11 mouse cellular contexts compared by ENCODE assay signal in genomic region chr16:4940311-4940850, GRCm38 (mm10). TPM values are rescaled to one million over a fixed set of nuclear protein-coding genes. Genes with fewer than 3 reads are reported as not detected.
A peak's percentile ranks its signal among the peaks of the same experiment; 100 is the strongest.
DNase-seq lines count a peak whose midpoint lies in the region; ATAC-seq and TF ChIP-seq lines count a peak whose summit lies in the region.
"Had no signal": no experiment of that assay in that cellular context is flagged by ENCODE, and none has a peak within 500 bp of the region (broad histone marks: within the 10 kb centered on the region; RNA-seq: fewer than 3 reads in every experiment).

No protein-coding gene starts in this region.

- 90% methylated on average over 10 of the region's 10 CpGs for WGBS in kidney, embryonic 15.5 days
- WGBS in embryonic facial prominence, embryonic 13.5 days: 90% methylated on average over 10 of the region's 10 CpGs
- 87% methylated on average over 10 of the region's 10 CpGs for WGBS in limb, embryonic 14.5 days

- TF ChIP-seq POLR2A in limb, embryonic 14.5 days (IDR thresholded peaks at IDR 0.05; ENCODE audit: borderline replicate concordance, extremely low read depth, insufficient read depth, insufficient read length): no peak

- H3K4me3 ChIP-seq in kidney, embryonic 15.5 days (replicated peaks): peak overlapping the region; percentile 97
- peak overlapping the region; percentile 88; the same call in 1 of the 2 replicates for H3K4me3 ChIP-seq in brown adipose tissue, adult 24 weeks (ENCODE audit: insufficient read depth, low read depth, low read length)
- H3K4me3 ChIP-seq in embryonic facial prominence, embryonic 13.5 days: peak overlapping the region; percentile 94
- peak overlapping the region; percentile 82; the same call in 1 of the 2 replicates for H3K4me3 ChIP-seq in limb, embryonic 14.5 days (replicated peaks; ENCODE audit: low read length)

- H3K4me2 ChIP-seq in kidney, embryonic 15.5 days: peak overlapping the region; percentile 87; the same call in 1 of the 2 replicates
- peak overlapping the region; percentile 89 for H3K4me2 ChIP-seq in embryonic facial prominence, embryonic 13.5 days
- H3K4me2 ChIP-seq in limb, embryonic 14.5 days (replicated peaks; ENCODE audit: low read depth, low read length, severe bottlenecking): no peak overlapping the region

- H3K4me1 ChIP-seq in kidney, embryonic 15.5 days: peaks cover 22% of the 10 kb centered on the region
- H3K4me1 ChIP-seq in brown adipose tissue, adult 24 weeks (ENCODE audit: control insufficient read depth, insufficient read depth, insufficient read length, low read length): peaks cover 15% of the 10 kb centered on the region
- H3K4me1 ChIP-seq in embryonic facial prominence, embryonic 13.5 days: peaks cover 18% of the 10 kb centered on the region
- 0 out of 2 replicates have a peak, but pooled peaks cover 5% of the 10 kb centered on the region for H3K4me1 ChIP-seq in limb, embryonic 14.5 days (ENCODE audit: control insufficient read depth, insufficient read depth, low read length)

- H3K36me3 ChIP-seq in kidney, embryonic 15.5 days: peaks cover 78% of the 10 kb centered on the region
- H3K36me3 ChIP-seq in embryonic facial prominence, embryonic 13.5 days: peaks cover 81% of the 10 kb centered on the region
- H3K36me3 ChIP-seq in limb, embryonic 14.5 days (ENCODE audit: control insufficient read depth, insufficient read depth, low read length): peaks cover 75% of the 10 kb centered on the region

- no peak overlapping the region for H3K9ac ChIP-seq in kidney, embryonic 15.5 days
- H3K9ac ChIP-seq in embryonic facial prominence, embryonic 13.5 days: peak overlapping the region; percentile 95; the same call in 1 of the 2 replicates
- no peak overlapping the region for H3K9ac ChIP-seq in limb, embryonic 14.5 days (ENCODE audit: low read depth, low read length, severe bottlenecking)

- H3K9me3 ChIP-seq in kidney, embryonic 15.5 days (replicated peaks): no peaks in the 10 kb centered on the region
- H3K9me3 ChIP-seq in embryonic facial prominence, embryonic 13.5 days: no peaks in the 10 kb centered on the region
- H3K9me3 ChIP-seq in limb, embryonic 14.5 days (ENCODE audit: control insufficient read depth, low read length): no peaks in the 10 kb centered on the region

- no peak for DNase-seq in kidney, postnatal 25 days
- DNase-seq in limb, embryonic 14.5 days (ENCODE audit: low spot score): no peak
- no peak for DNase-seq in adrenal gland, postnatal 10 days
- no peak for DNase-seq in urinary bladder, adult 2 months (ENCODE audit: low spot score)
- DNase-seq in right cerebral cortex, postnatal 36 days (ENCODE audit: low spot score in 2 of 2): no peak

- ATAC-seq in kidney, embryonic 15.5 days (replicated peaks; ENCODE audit: low FRiP score): no peak
- no peak for ATAC-seq in embryonic facial prominence, embryonic 13.5 days (ENCODE audit: insufficient number of reproducible peaks, insufficient read depth, low FRiP score, low TSS enrichment, low read depth)
- ATAC-seq in limb, embryonic 14.5 days (ENCODE audit: low FRiP score, low read depth): no peak

- peak overlapping the region; percentile 93 for H3K27ac ChIP-seq in kidney, embryonic 15.5 days
- H3K27ac ChIP-seq in brown adipose tissue, adult 24 weeks (replicated peaks; ENCODE audit: low read depth, low read length): peak overlapping the region; percentile 53; the same call in 1 of the 2 replicates
- H3K27ac ChIP-seq in embryonic facial prominence, embryonic 13.5 days: 0 out of 2 replicates have a peak overlapping the region, but pooled peaks have one; percentile 91
- no peak overlapping the region for H3K27ac ChIP-seq in limb, embryonic 14.5 days (replicated peaks; ENCODE audit: low read depth, low read length)

- H3K27me3 ChIP-seq in kidney, embryonic 15.5 days: no peaks in the 10 kb centered on the region
- no peaks in the 10 kb centered on the region for H3K27me3 ChIP-seq in embryonic facial prominence, embryonic 13.5 days
- H3K27me3 ChIP-seq in limb, embryonic 14.5 days (ENCODE audit: control insufficient read depth, insufficient read depth, low read length): no peaks in the 10 kb centered on the region

RNA-seq across cellular contexts. Expression of gene Nudt16l1, which starts 1.8 kb away (rescaled TPM):
- polyA plus RNA-seq in kidney, embryonic 15.5 days (2015; fragmentation: Nextera tagmentation; extraction: Ambion mirVana): 151 and 155 TPM in 2 replicates
- polyA plus RNA-seq in brown adipose tissue, adult 24 weeks (2012; ENCODE audit: insufficient read depth, insufficient read length, missing spikeins): 34.4 and 43.4 TPM in 2 replicates
- 179 and 185 TPM in 2 replicates for polyA plus RNA-seq in embryonic facial prominence, embryonic 13.5 days (2015; fragmentation: Nextera tagmentation; extraction: Ambion mirVana)
- 127 and 140 TPM in 2 replicates for polyA plus RNA-seq in limb, embryonic 14.5 days (2012; rRNA removed)
- polyA plus RNA-seq in limb, embryonic 14.5 days (2014; fragmentation: Nextera tagmentation; extraction: Ambion mirVana): 172 and 178 TPM in 2 replicates
- 10 to 100 TPM; 63.3 to 79.9 TPM for total RNA-seq in adrenal gland, postnatal 10 days (2021)
- 59.9 and 64.6 TPM in 2 replicates for polyA plus RNA-seq in urinary bladder, adult 2 months (2012; rRNA removed)

RNA-seq across cellular contexts. Expression of gene Anks3, which starts 23.6 kb away (rescaled TPM):
- 59.7 and 69.3 TPM in 2 replicates for polyA plus RNA-seq in kidney, embryonic 15.5 days (2015; fragmentation: Nextera tagmentation; extraction: Ambion mirVana)
- 12.0 and 14.1 TPM in 2 replicates for polyA plus RNA-seq in brown adipose tissue, adult 24 weeks (2012; ENCODE audit: insufficient read depth, insufficient read length, missing spikeins)
- polyA plus RNA-seq in embryonic facial prominence, embryonic 13.5 days (2015; fragmentation: Nextera tagmentation; extraction: Ambion mirVana): 67.6 and 68.4 TPM in 2 replicates
- 106 and 108 TPM in 2 replicates for polyA plus RNA-seq in limb, embryonic 14.5 days (2012; rRNA removed)
- polyA plus RNA-seq in limb, embryonic 14.5 days (2014; fragmentation: Nextera tagmentation; extraction: Ambion mirVana): 59.3 and 67.9 TPM in 2 replicates
- 10 to 100 TPM; 30.3 to 41.9 TPM for total RNA-seq in adrenal gland, postnatal 10 days (2021)
- polyA plus RNA-seq in urinary bladder, adult 2 months (2012; rRNA removed): 56.9 and 77.5 TPM in 2 replicates

RNA-seq across cellular contexts. Expression of gene Mgrn1, which starts 54.3 kb away (rescaled TPM):
- 88.2 and 98.1 TPM in 2 replicates for polyA plus RNA-seq in kidney, embryonic 15.5 days (2015; fragmentation: Nextera tagmentation; extraction: Ambion mirVana)
- 50.6 and 52.6 TPM in 2 replicates for polyA plus RNA-seq in brown adipose tissue, adult 24 weeks (2012; ENCODE audit: insufficient read depth, insufficient read length, missing spikeins)
- 87.7 and 95.2 TPM in 2 replicates for polyA plus RNA-seq in embryonic facial prominence, embryonic 13.5 days (2015; fragmentation: Nextera tagmentation; extraction: Ambion mirVana)
- polyA plus RNA-seq in limb, embryonic 14.5 days (2012; rRNA removed): 101 and 132 TPM in 2 replicates
- 87.7 and 92.7 TPM in 2 replicates for polyA plus RNA-seq in limb, embryonic 14.5 days (2014; fragmentation: Nextera tagmentation; extraction: Ambion mirVana)
- total RNA-seq in adrenal gland, postnatal 10 days (2021): 100 to 1,000 TPM in 1 of 2 experiments, 10 to 100 TPM in 1; 88.0 to 106 TPM
- polyA plus RNA-seq in urinary bladder, adult 2 months (2012; rRNA removed): 84.0 and 91.8 TPM in 2 replicates

RNA-seq across cellular contexts. Expression of gene Sept12, which starts 57.3 kb away (rescaled TPM):
- not detected in 2 replicates for polyA plus RNA-seq in kidney, embryonic 15.5 days (2015; fragmentation: Nextera tagmentation; extraction: Ambion mirVana)
- polyA plus RNA-seq in brown adipose tissue, adult 24 weeks (2012; ENCODE audit: insufficient read depth, insufficient read length, missing spikeins): not detected in 2 replicates
- not detected in 2 replicates for polyA plus RNA-seq in embryonic facial prominence, embryonic 13.5 days (2015; fragmentation: Nextera tagmentation; extraction: Ambion mirVana)
- 0.04 and 0.05 TPM in 2 replicates for polyA plus RNA-seq in limb, embryonic 14.5 days (2012; rRNA removed)
- polyA plus RNA-seq in limb, embryonic 14.5 days (2014; fragmentation: Nextera tagmentation; extraction: Ambion mirVana): not detected in 2 replicates
- total RNA-seq in adrenal gland, postnatal 10 days (2021): not detected
- 0.19 and 0.21 TPM in 2 replicates for polyA plus RNA-seq in urinary bladder, adult 2 months (2012; rRNA removed)
- total RNA-seq: gastrocnemius, postnatal 4 days; left cerebral cortex, adult 18-20 months had no signal
- polyA plus RNA-seq: brain, embryonic 14.5 days had no signal
